Mouse (Mus musculus) ES-Bruce4 (cell line): Measurements from ENCODE around the gene Ext2.

Source experiments
- CTCF ChIP-seq: IDR thresholded peaks from one replicate; pipeline ENCODE4 v1.8.1; 2011; ENCODE audit warnings: low read depth, low read length
- EP300 ChIP-seq: IDR thresholded peaks from 2 replicates; pipeline ENCODE4 v1.6.1; 2011; ENCODE audit warnings: low read depth, low read length; ENCODE audit not compliant: insufficient read depth
- POLR2A ChIP-seq: IDR thresholded peaks from one replicate; pipeline ENCODE4 v1.8.1; 2011; ENCODE audit warnings: low read length; ENCODE audit not compliant: insufficient read depth

GRCm38 (mm10) chr2:93671573-93672184, 150.7 kb downstream of the Ext2 start:
- TF ChIP-seq POLR2A (no peak), CTCF (no peak), EP300 (no peak)
